ENCODE assay signal across 8 mouse cellular contexts in genomic region chr9:85673907-85674481, GRCm38 (mm10).
DNase-seq lines count a peak whose midpoint lies in the region; ATAC-seq and TF ChIP-seq lines count a peak whose summit lies in the region.
"Had no signal": no experiment of that assay in that cellular context is flagged by ENCODE, and none has a peak within 500 bp of the region (broad histone marks: within the 10 kb centered on the region; RNA-seq: fewer than 3 reads in every experiment).

No protein-coding gene starts in this region.

- WGBS in heart, embryonic 14.5 days = 39% methylated on average over 15 of the region's 15 CpGs
- 83% methylated on average over 15 of the region's 15 CpGs for WGBS in thymus, adult 2 months

- no peak for DNase-seq in heart, adult 18-20 months
- peak; percentile 23 for DNase-seq in 3134 (ENCODE audit: extremely low read depth, insufficient read length, low spot score)
- DNase-seq in adipocyte (ENCODE audit: low spot score) = peak; percentile 7
- peak; percentile 24 to 49 for DNase-seq in left cerebral cortex, postnatal 36 days (ENCODE audit: low spot score in 2 of 2)
- no peak for DNase-seq in thymus, adult 2 months

- no peak overlapping the region for H3K4me3 ChIP-seq in heart, embryonic 14.5 days (ENCODE audit: control insufficient read depth in 1 of 2, insufficient read depth in 1 of 2, low read depth in 1 of 2, low read length in 2 of 2)
- no peak overlapping the region for H3K4me3 ChIP-seq in thymus, adult 2 months (ENCODE audit: control insufficient read depth, insufficient read depth, low read length)
- H3K4me3 ChIP-seq: erythroblast, embryonic 14.5 days had no signal

- TF ChIP-seq CTCF in thymus, adult 2 months (IDR thresholded peaks at IDR 0.05; ENCODE audit: borderline replicate concordance, control insufficient read depth, extremely low read depth, insufficient read depth, low read length, poor library complexity) = no peak

- H3K4me2 ChIP-seq in heart, embryonic 14.5 days (ENCODE audit: low read length) = peak overlapping the region; percentile 18

- no peak overlapping the region; a peak in 1 of 4 replicates for H3K27ac ChIP-seq in heart, embryonic 14.5 days (replicated peaks in 1 of 2; ENCODE audit: control insufficient read depth in 1 of 2, insufficient read depth in 1 of 2, low read depth in 2 of 2, low read length in 2 of 2)
- H3K27ac ChIP-seq in thymus, adult 2 months (ENCODE audit: control insufficient read depth, insufficient read depth, low read length) = no peak overlapping the region

- no peak overlapping the region for H3K9ac ChIP-seq in heart, embryonic 14.5 days (ENCODE audit: low read length)

- no peaks in the 10 kb centered on the region for H3K9me3 ChIP-seq in heart, embryonic 14.5 days (ENCODE audit: control insufficient read depth, low read length)

- no peak for TF ChIP-seq POLR2A in thymus, adult 2 months (IDR thresholded peaks at IDR 0.05; ENCODE audit: control insufficient read depth, extremely low read depth, insufficient read depth, low read length, poor library complexity)

- intact Hi-C loops in left cerebral cortex, postnatal 36 days (cut with DNase I) = no loop called here

- H3K4me1 ChIP-seq in heart, embryonic 14.5 days (ENCODE audit: control insufficient read depth in 2 of 2, insufficient read depth in 2 of 2, low read length in 2 of 2) = peaks cover 5 to 8% of the 10 kb centered on the region in 2 experiments; a peak in 2 of 4 replicates
- H3K4me1 ChIP-seq in thymus, adult 2 months (replicated peaks; ENCODE audit: control insufficient read depth, insufficient read depth, low read length) = no peaks in the 10 kb centered on the region

- H3K36me3 ChIP-seq in heart, embryonic 14.5 days (ENCODE audit: control insufficient read depth, insufficient read depth, low read length) = no peaks in the 10 kb centered on the region
- no peaks in the 10 kb centered on the region for H3K36me3 ChIP-seq in thymus, adult 2 months (ENCODE audit: control insufficient read depth, insufficient read depth, low read length)

- no peak for ATAC-seq in heart, embryonic 14.5 days (ENCODE audit: insufficient number of reproducible peaks, insufficient read depth, low FRiP score, low read depth)
- ATAC-seq in erythroid progenitor cell, adult 5-6 weeks (replicated peaks; ENCODE audit: low FRiP score, poor library complexity, severe bottlenecking) = no peak

- no peaks in the 10 kb centered on the region for H3K27me3 ChIP-seq in heart, embryonic 14.5 days (ENCODE audit: control insufficient read depth, insufficient read depth, low read length)
- no peaks in the 10 kb centered on the region for H3K27me3 ChIP-seq in thymus, adult 2 months (ENCODE audit: control insufficient read depth, insufficient read depth, low read length)

Comparison
In these comparisons a context has a peak if more than half of its experiments do, and no peak if none do; other contexts are left out.
1. DNase-seq: peak in 3134 (single experiment), adipocyte (single experiment) and left cerebral cortex, postnatal 36 days (2 of 2); none in heart, adult 18-20 months (0 of 2) and thymus, adult 2 months (single experiment).